Mouse (Mus musculus) midbrain, embryonic 15.5 days (tissue): ENCODE data around the gene Cops3. TPM values are rescaled to one million over a fixed set of nuclear protein-coding genes. Genes with fewer than 3 reads are reported as not detected.

Experiments
- ATAC-seq: fragments of 200-750 bp; cut with Nextera tagmentation; replicated peaks from 2 replicates; pipeline ENCODE4 v1.8.0; 2017; ENCODE audit warnings: moderate TSS enrichment
- H3K27ac ChIP-seq: fragments of 300-500 bp; sonication (generic); 2 replicates; pipeline ENCODE4 v1.5.1; 2015; ENCODE audit warnings: mild to moderate bottlenecking, inconsistent platforms
- H3K27me3 ChIP-seq: fragments of 300-500 bp; sonication (generic); replicated peaks from 2 replicates; pipeline ENCODE4 v1.6.1; 2015; ENCODE audit warnings: inconsistent platforms
- H3K36me3 ChIP-seq: fragments of 300-500 bp; sonication (generic); replicated peaks from 2 replicates; pipeline ENCODE4 v1.6.1; 2015; ENCODE audit warnings: inconsistent platforms
- H3K4me1 ChIP-seq: fragments of 300-500 bp; sonication (generic); 2 replicates; pipeline ENCODE4 v1.6.1; 2015; ENCODE audit warnings: inconsistent platforms
- H3K4me2 ChIP-seq: fragments of 300-500 bp; sonication (generic); 2 replicates; pipeline ENCODE4 v1.6.1; 2015; ENCODE audit warnings: inconsistent platforms, mild to moderate bottlenecking, moderate library complexity
- H3K4me3 ChIP-seq: fragments of 300-500 bp; sonication (generic); 2 replicates; pipeline ENCODE4 v1.5.1; 2015; ENCODE audit warnings: mild to moderate bottlenecking, inconsistent platforms
- H3K9ac ChIP-seq: fragments of 300-500 bp; sonication (generic); 2 replicates; pipeline ENCODE4 v1.6.1; 2015; ENCODE audit warnings: mild to moderate bottlenecking, inconsistent platforms
- H3K9me3 ChIP-seq: fragments of 300-500 bp; sonication (generic); 2 replicates; pipeline ENCODE4 v1.6.1; 2016; ENCODE audit warnings: inconsistent platforms
- WGBS: fragments of 180-500 bp; shearing (Covaris S2); methylation state at CpG from one replicate; pipeline ENCODE4 v1.1.7; 2015; ENCODE audit warnings: mixed read lengths; 5-methylcytosine and 5-hydroxymethylcytosine counted together
- polyA plus RNA-seq: library from polyadenylated mRNA; unstranded; fragments of >200 nt; fragmentation: Nextera tagmentation; extraction: Ambion mirVana; gene quantifications from 2 replicates; pipeline ENCODE4 v1.2.1, GENCODE M21; 2015

The Cops3 gene
- 180 and 183 TPM in 2 replicates for polyA plus RNA-seq

DNA sequence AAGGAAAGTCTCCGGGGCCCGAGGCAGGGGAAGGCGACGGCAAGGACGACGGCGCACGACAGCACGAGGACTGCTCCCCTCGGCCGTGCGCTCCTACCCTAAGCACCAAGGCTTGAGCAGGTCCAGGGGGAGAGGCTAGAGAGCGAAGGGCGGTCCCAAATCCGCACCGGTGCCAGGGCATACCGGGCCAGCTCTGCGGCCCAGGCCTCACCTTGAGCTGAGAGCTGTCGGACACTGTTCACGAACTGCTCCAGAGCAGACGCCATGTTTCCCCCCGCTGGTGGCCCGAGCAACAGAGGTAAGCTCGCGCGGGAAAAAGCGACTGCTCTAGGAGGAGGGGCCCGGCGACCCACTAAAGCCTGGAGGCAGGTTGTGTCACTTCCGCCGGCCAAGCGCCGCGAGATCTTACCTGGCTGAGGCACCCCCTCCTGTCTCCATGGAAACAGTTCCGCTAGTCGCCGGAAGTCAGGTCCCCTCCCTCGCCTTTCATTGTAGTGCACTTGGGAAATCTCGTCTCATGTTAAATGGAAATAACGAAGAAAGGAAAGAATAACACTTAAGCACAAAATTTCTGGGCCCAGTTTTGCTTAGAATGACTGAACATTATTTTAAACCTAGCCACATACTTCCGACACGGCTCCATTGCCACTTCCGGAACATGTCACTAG lies at the start of gene Cops3:
TSS of gene Cops3 (minus strand) at position 380 of the 668 bp plus-strand sequence.
- Histone ChIP-seq H3K9ac (peak within 1 kb of the TSS; percentile 99), H3K36me3 (peaks cover 15% of the 10 kb centered on the region; the same call in 1 of the 2 replicates), H3K9me3 (no peaks in the 10 kb centered on the region), H3K27ac (peak within 1 kb of the TSS; percentile 99), H3K4me2 (peak within 1 kb of the TSS; percentile 66), H3K4me1 (peaks cover 28% of the 10 kb centered on the region), H3K27me3 (no peaks in the 10 kb centered on the region), H3K4me3 (peak within 1 kb of the TSS; percentile 97)
- ATAC-seq: peak; percentile 97
- WGBS: 1% methylated on average over 40 of the region's 43 CpGs

DNA sequence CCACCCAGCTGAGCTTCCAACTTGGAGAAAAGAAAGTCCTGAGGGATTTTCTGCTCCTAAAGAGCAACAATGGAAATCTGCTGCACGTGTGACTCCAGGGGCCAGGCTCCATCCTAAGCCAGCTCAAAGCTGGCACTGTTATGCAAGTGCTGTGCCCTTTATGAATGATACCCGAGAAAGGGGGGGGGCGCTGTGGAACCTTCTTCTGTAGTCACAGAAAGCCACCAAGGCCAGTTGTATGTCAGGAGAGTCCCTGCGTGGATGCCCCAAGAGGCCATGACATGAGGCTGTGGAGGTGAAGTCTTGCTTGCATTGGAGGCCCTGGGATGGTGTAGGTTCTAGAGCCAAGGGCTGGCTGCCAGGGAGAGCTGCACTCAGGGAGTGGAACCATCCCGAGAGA lies 48.5 kb upstream of the Cops3 start:
- Histone ChIP-seq H3K9ac (no peak overlapping the region), H3K4me1 (peaks cover 7% of the 10 kb centered on the region; the same call in 1 of the 2 replicates), H3K27me3 (no peaks in the 10 kb centered on the region), H3K4me3 (no peak overlapping the region), H3K27ac (no peak overlapping the region), H3K36me3 (no peaks in the 10 kb centered on the region), H3K9me3 (no peaks in the 10 kb centered on the region), H3K4me2 (no peak overlapping the region)
- 68% methylated on average over 5 of the region's 5 CpGs for WGBS
- no peak for ATAC-seq

DNA sequence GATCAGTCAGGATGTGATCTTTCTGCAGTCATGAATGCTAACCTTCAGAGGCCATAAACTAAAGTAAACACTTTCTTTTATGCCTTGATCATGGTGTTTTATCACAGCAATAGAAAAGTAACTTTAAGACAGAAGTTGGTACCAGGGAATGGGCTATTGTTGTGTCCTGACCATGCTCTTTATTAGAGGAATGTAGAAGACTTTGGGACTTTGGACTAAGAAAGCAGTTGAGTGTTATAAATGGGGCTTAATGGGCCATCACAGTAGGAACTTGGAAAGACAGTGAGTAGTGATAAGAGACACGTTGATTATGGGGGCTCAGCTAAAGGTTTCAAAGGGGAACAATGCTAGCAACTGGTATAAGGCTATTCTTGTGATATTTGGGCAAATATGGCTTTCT lies 47.3 kb upstream of the Cops3 start:
- no peaks in the 10 kb centered on the region for H3K9me3 ChIP-seq
- no peaks in the 10 kb centered on the region for H3K27me3 ChIP-seq
- peaks cover 3% of the 10 kb centered on the region; the same call in 1 of the 2 replicates for H3K4me1 ChIP-seq
- no peak overlapping the region for H3K9ac ChIP-seq
- no peak overlapping the region for H3K4me3 ChIP-seq
- WGBS: 73% methylated on average over 1 of the region's 1 CpGs
- no peaks in the 10 kb centered on the region for H3K36me3 ChIP-seq
- no peak for ATAC-seq
- no peak overlapping the region for H3K27ac ChIP-seq
- no peak overlapping the region for H3K4me2 ChIP-seq

DNA sequence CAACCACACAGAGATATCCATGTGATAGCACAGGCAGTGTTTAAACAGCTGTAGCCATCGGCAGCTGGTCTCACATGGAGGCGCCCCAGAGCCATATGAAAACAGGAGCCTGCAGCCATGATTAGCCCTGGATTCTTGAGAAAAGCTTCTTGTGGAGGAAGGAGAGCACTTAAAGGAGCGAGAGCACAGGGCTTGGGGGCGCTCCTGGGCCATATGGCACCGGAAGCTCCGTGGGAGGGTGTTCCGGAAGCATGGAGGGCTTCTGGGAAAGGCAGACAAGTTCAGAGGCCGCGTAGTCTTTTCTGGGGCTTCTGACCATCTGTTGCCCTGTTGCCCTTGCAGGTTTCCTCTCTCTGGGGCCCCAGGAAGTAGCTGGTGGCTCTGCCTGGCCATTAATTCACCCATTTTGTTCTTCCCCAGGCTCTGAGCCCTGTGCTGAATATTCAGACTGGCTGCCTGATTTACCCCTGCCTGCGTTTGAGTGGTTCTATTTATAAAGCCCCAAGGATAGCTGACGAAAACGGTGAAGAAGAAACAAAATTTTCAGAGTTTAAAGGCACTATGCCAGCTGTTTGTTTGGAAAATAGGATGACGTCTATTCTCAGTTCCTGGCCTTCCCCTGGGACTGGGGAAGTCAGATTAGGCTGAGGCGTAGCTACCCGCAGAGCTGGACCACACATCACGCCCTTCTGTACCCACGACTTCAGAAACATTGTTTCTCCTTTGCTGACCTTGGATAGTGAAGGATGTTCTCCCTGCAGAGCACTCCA lies 45.8 kb upstream of the Cops3 start:
- H3K4me1 ChIP-seq: no peaks in the 10 kb centered on the region
- no peak overlapping the region for H3K4me3 ChIP-seq
- H3K36me3 ChIP-seq: no peaks in the 10 kb centered on the region
- no peak overlapping the region for H3K4me2 ChIP-seq
- H3K9me3 ChIP-seq: no peaks in the 10 kb centered on the region
- WGBS: 67% methylated on average over 17 of the region's 17 CpGs
- ATAC-seq: no peak
- H3K9ac ChIP-seq: no peak overlapping the region
- H3K27me3 ChIP-seq: no peaks in the 10 kb centered on the region
- H3K27ac ChIP-seq: no peak overlapping the region

DNA sequence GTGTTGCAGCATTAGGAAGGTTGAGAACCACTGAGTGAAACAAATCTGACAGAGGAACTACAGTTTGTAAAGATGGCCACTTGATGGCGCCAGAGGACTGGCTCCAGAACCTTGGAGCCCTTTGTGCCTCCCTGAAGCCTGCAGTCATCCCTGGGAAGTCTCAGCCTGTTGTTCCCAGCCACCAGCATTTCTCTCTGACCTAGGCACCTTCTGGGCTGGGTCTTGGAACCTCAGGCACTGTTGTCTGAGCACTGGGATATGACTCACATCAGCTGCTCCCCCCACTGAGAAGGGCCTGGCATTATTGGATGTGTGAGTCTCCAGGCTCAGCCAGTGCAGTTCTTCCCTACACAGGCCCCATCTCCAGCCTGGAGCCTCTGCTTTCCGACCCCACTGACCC lies 40.4 kb upstream of the Cops3 start:
- H3K36me3 ChIP-seq: peaks cover 13% of the 10 kb centered on the region; the same call in 1 of the 2 replicates
- H3K4me1 ChIP-seq: peaks cover 4% of the 10 kb centered on the region
- H3K27ac ChIP-seq: peak overlapping the region; percentile 10; the same call in 1 of the 2 replicates
- H3K4me2 ChIP-seq: no peak overlapping the region
- ATAC-seq: peak; percentile 87
- no peak overlapping the region for H3K9ac ChIP-seq
- no peaks in the 10 kb centered on the region for H3K9me3 ChIP-seq
- 22% methylated on average over 2 of the region's 2 CpGs for WGBS
- H3K27me3 ChIP-seq: no peaks in the 10 kb centered on the region
- no peak overlapping the region for H3K4me3 ChIP-seq

DNA sequence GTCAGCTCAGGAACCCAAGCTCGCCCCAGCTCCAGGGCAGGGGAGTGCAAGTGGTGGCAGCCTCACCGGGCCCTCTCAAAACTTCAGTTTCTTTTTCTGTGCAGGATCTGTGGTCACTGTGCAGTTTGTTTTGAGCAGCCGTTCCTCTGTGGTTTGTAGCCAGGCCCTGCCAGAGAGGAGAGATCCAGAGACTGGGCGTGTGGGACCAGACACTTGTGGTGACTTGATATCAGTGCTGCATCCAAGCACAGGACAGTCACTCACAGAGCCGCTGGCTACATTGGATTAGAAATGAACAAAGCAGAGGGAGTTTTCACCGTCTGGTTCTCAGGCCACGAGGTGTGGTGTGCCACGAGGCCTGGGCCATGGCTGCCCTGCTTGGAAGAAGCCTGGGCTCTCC lies 32.5 kb upstream of the Cops3 start:
- 82% methylated on average over 8 of the region's 8 CpGs for WGBS
- H3K9ac ChIP-seq: no peak overlapping the region
- ATAC-seq: no peak

DNA sequence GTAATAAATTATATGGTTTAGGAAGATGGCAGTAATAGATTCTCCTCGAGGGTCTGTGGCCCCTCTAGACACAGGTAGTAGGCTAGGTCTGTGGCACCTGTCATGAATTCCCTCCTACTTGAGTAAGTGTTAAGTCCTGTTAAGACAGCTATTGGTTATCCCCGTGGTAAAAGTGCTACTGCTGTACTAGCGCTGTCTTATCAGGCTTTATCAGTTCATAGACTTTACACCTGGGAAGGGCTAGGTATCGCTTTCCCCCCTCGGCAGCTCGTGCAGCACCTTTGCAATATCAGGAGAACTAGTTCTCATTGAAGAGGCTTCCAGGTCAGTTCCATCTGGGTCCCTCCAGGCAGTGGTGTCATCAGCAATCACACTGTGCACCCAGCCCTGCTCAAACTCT lies 24.7 kb upstream of the Cops3 start:
- Histone ChIP-seq H3K27me3 (no peaks in the 10 kb centered on the region), H3K4me3 (no peak overlapping the region), H3K4me1 (no peaks in the 10 kb centered on the region), H3K4me2 (no peak overlapping the region), H3K27ac (no peak overlapping the region), H3K36me3 (no peaks in the 10 kb centered on the region), H3K9ac (no peak overlapping the region), H3K9me3 (no peaks in the 10 kb centered on the region)
- ATAC-seq: no peak
- WGBS: 86% methylated on average over 6 of the region's 6 CpGs

More for the DNA sequence above, 32.5 kb upstream of the Cops3 start:
- Histone ChIP-seq H3K4me2 (no peak overlapping the region), H3K27me3 (no peaks in the 10 kb centered on the region), H3K4me1 (no peaks in the 10 kb centered on the region), H3K4me3 (no peak overlapping the region), H3K27ac (no peak overlapping the region), H3K36me3 (peaks cover 18% of the 10 kb centered on the region; the same call in 1 of the 2 replicates), H3K9me3 (no peaks in the 10 kb centered on the region)

DNA sequence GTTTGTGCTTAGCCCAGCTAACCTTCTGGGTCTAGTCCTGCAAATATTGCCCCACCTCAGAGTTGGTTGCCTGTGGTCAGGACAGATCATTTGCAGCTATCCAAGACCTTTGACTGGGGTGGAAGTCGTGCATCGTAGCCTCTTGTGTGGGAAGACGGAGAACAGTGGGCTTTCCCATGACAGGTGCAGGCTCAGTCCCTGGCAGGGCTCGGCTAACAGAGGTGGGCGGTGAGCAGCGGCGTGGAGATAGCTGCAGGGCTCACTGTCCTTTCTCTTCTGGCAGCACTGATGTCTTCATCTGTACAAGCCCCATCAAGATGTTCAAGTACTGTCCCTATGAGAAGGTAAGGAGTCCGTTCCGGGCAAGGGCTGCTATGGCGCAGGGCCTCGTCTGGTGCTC lies 20.8 kb upstream of the Cops3 start:
- H3K4me2 ChIP-seq: no peak overlapping the region
- 86% methylated on average over 11 of the region's 11 CpGs for WGBS
- no peaks in the 10 kb centered on the region for H3K4me1 ChIP-seq
- H3K27ac ChIP-seq: no peak overlapping the region
- no peak for ATAC-seq
- no peaks in the 10 kb centered on the region for H3K9me3 ChIP-seq
- no peaks in the 10 kb centered on the region for H3K27me3 ChIP-seq
- no peak overlapping the region for H3K4me3 ChIP-seq
- H3K9ac ChIP-seq: no peak overlapping the region
- no peaks in the 10 kb centered on the region for H3K36me3 ChIP-seq

DNA sequence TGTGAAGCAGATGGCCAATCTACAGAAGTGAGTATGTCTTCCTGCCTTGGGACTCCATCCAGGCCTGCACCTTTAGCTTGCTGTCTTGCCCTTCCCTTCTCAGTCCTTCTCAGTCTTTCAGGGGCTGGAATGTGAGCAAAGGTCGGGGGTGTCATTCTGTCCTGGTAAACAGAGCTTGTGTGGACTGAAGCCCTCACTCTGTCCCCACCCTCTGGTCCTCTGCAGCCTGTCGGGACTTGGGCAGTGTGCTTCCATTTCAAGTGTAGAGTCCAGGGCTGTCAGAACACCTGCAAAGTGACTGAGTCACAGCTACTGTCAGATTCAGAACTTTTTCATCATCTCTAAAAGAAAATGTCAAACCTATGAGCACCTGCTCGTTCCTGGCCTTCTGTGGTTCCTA lies 13.2 kb upstream of the Cops3 start:
- H3K9me3 ChIP-seq: no peaks in the 10 kb centered on the region
- H3K27me3 ChIP-seq: no peaks in the 10 kb centered on the region
- 78% methylated on average over 3 of the region's 3 CpGs for WGBS
- H3K36me3 ChIP-seq: no peaks in the 10 kb centered on the region
- no peak overlapping the region for H3K4me3 ChIP-seq
- peaks cover 15% of the 10 kb centered on the region for H3K4me1 ChIP-seq
- H3K9ac ChIP-seq: no peak overlapping the region
- ATAC-seq: no peak
- no peak overlapping the region for H3K4me2 ChIP-seq
- H3K27ac ChIP-seq: no peak overlapping the region

DNA sequence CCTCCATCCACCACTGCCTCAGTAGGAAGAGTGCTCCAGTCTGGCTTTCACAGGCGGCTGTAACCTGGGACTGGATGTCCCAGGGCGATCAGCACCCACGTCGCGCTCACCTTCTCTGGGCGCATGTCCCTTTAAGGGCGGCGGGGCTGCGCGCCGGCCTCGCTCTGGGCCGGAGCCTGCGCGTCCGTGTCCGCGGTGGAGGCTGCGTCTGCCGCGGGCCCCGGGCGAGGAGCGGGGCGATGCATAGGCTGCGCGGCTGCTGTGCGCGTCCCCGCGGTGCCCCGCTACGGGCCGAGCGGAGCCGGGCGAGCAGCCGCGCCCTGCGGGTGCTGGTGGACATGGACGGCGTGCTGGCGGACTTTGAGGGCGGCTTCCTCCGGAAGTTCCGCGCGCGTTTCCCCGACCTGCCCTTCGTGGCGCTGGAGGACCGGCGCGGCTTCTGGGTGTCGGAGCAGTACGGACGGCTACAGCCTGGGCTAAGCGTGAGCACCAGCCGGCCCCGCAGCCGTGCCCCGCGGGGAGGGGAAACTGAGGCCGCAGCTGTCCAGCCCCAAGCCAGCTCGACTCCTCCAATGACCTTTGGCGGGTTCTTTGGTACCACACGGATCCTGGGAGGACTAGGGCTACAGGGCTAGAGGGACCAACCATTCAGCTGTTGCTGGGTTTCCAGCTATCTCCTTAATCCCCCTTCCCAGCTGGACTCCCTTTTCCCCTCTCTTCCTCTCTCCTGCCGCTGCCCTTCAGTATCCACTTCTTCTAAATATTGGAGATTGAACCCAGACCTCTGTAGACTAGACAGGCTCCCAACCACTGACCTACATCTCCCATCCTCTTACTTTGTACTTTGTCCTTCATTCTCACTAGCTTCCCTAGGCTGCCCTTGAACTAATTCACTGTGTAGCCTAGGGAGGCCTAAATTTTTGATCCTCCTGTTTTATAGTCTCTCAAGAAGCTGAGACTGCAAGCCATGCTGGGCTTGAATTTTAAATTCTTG lies 8.6 kb upstream of the Cops3 start:
- Histone ChIP-seq H3K36me3 (no peaks in the 10 kb centered on the region), H3K27ac (peak overlapping the region; percentile 93), H3K9me3 (no peaks in the 10 kb centered on the region), H3K4me1 (peaks cover 21% of the 10 kb centered on the region), H3K9ac (peak overlapping the region; percentile 63), H3K27me3 (no peaks in the 10 kb centered on the region), H3K4me2 (peak overlapping the region; percentile 53), H3K4me3 (peak overlapping the region; percentile 55)
- under 1% methylated on average over 69 of the region's 69 CpGs for WGBS
- peak; percentile 94 for ATAC-seq

DNA sequence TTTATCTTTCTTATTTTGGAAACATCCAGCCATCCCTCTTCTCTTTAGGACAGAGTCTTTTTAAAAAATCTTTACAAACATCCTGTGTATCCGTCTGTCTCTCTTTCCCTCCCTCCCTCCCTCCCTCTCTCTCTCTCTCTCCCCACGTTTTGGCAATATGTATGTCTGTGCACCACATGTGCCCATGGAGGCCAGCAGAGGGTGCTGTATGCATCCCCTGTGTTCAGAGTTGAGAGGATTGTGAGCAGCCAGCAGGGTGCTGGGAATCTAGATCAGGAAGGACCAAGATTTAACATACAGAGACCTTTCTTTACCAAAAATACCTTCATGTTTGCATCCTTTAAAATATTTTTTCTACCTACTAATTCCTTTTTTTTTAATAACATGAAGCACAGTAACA lies 7.5 kb upstream of the Cops3 start:
- Histone ChIP-seq H3K27me3 (no peaks in the 10 kb centered on the region), H3K27ac (no peak overlapping the region; the same call in 1 of the 2 replicates), H3K4me2 (peak overlapping the region; percentile 53), H3K9ac (no peak overlapping the region), H3K4me3 (peak overlapping the region; percentile 55), H3K4me1 (peaks cover 21% of the 10 kb centered on the region), H3K36me3 (no peaks in the 10 kb centered on the region), H3K9me3 (no peaks in the 10 kb centered on the region)
- WGBS: 14% methylated on average over 2 of the region's 2 CpGs
- ATAC-seq: no peak

DNA sequence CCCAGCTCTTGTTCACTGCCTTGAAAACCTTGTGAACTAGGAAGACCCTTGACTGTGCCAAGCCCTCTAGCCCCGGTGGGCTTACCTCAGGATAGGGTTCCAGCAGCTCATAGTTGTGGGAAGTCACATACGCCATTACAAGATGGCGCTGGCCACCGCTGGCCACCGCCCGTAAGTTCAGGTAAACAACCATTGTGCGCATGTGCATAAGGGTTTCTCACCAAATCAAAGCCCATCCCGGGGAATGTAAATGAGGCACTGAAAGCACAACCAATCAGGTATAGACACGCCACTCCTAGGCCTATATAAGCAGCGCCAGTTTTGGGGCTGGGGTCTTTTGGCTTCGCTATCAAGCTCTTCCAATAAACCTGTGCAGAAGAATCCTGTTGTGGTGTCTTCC lies 6.7 kb upstream of the Cops3 start:
- no peak for ATAC-seq
- no peak overlapping the region for H3K4me3 ChIP-seq

More for the DNA sequence above, 6.7 kb upstream of the Cops3 start:
- Histone ChIP-seq H3K27ac (no peak overlapping the region), H3K36me3 (no peaks in the 10 kb centered on the region), H3K9ac (no peak overlapping the region), H3K4me1 (peaks cover 21% of the 10 kb centered on the region), H3K27me3 (no peaks in the 10 kb centered on the region), H3K9me3 (no peaks in the 10 kb centered on the region), H3K4me2 (no peak overlapping the region)
- WGBS: 98% methylated on average over 11 of the region's 11 CpGs
